Mouse (Mus musculus): ENCODE data around the gene Vmn2r72.

Vmn2r72 gene

GRCm38 (mm10) chr7:85754997-85755396 is at the start of gene Vmn2r72:
Gene Vmn2r72, minus strand, starts transcription at chr7:85755097.
- no peak for DNase-seq (ENCODE audit: low spot score in 2 of 2)

Data from right cerebral cortex, postnatal 10 days (tissue).